Mouse (Mus musculus) lung, postnatal 0 days (tissue): Measurements from ENCODE around the gene Olfr453. TPM values are rescaled to one million over a fixed set of nuclear protein-coding genes. Genes with fewer than 3 reads are reported as not detected.

ENCODE experiments used
- ATAC-seq: fragments of 200-750 bp; cut with Nextera tagmentation; 2 replicates; pipeline ENCODE4 v1.8.0; 2017; ENCODE audit warnings: moderate library complexity
- DNase-seq: peaks from one replicate; pipeline ENCODE4 v3.0.0-alpha.2; 2016; ENCODE audit warnings: low spot score
- H3K27ac ChIP-seq: fragments of 300-500 bp; sonication (generic); 2 replicates; pipeline ENCODE4 v1.5.1; 2014; ENCODE audit warnings: antibody characterized with exemption, mild to moderate bottlenecking, low read length, mixed read lengths
- H3K27me3 ChIP-seq: fragments of 300-500 bp; sonication (generic); replicated peaks from 2 replicates; pipeline ENCODE4 v1.6.1; 2014; ENCODE audit warnings: low read length, mixed read lengths; ENCODE audit not compliant: insufficient read depth
- H3K36me3 ChIP-seq: fragments of 300-500 bp; sonication (generic); 2 replicates; pipeline ENCODE4 v1.6.1; 2014; ENCODE audit warnings: low read length, mixed read lengths; ENCODE audit not compliant: insufficient read depth
- H3K4me1 ChIP-seq: fragments of 300-500 bp; sonication (generic); 2 replicates; pipeline ENCODE4 v1.6.1; 2014; ENCODE audit warnings: antibody characterized with exemption, low read depth, low read length, mixed read lengths; ENCODE audit not compliant: insufficient read depth
- H3K4me2 ChIP-seq: fragments of 300-500 bp; sonication (generic); replicated peaks from 2 replicates; pipeline ENCODE4 v1.6.1; 2014; ENCODE audit warnings: low read depth, mild to moderate bottlenecking, low read length, moderate library complexity, mixed read lengths
- H3K4me3 ChIP-seq: fragments of 300-500 bp; sonication (generic); 2 replicates; pipeline ENCODE4 v1.5.1; 2014; ENCODE audit warnings: low read depth, low read length
- H3K9ac ChIP-seq: fragments of 300-500 bp; sonication (generic); replicated peaks from 2 replicates; pipeline ENCODE4 v1.6.1; 2014; ENCODE audit warnings: low read depth, mild to moderate bottlenecking
- H3K9me3 ChIP-seq: fragments of 300-500 bp; sonication (generic); 2 replicates; pipeline ENCODE4 v1.6.1; 2016; ENCODE audit warnings: low read length, mixed read lengths
- CTCF ChIP-seq: IDR thresholded peaks from 2 replicates; pipeline ENCODE4 v1.5.1; 2016; ENCODE audit warnings: antibody characterized with exemption, mild to moderate bottlenecking
- EP300 ChIP-seq: IDR thresholded peaks from 2 replicates; pipeline ENCODE4 v1.6.1; 2016; ENCODE audit warnings: antibody characterized with exemption, mild to moderate bottlenecking, control low read depth
- WGBS: fragments of 180-500 bp; shearing (Covaris S2); extraction: QIAGEN DNeasy Blood & Tissue Kit; methylation state at CpG from one replicate; pipeline ENCODE4 v1.1.7; 2014; 5-methylcytosine and 5-hydroxymethylcytosine counted together
- polyA plus RNA-seq: library from polyadenylated mRNA; unstranded; fragments of >200 nt; fragmentation: Nextera tagmentation; extraction: Ambion mirVana; gene quantifications from 2 replicates; pipeline ENCODE4 v1.2.1, GENCODE M21; 2015

The Olfr453 gene
- polyA plus RNA-seq, 1 experiment from 2014 or later, result not detected

- no peak overlapping the region for H3K4me3 ChIP-seq
- H3K4me2 ChIP-seq, result no peak overlapping the region
- TF ChIP-seq EP300 (no peak), CTCF (no peak)
- 67% methylated on average over 9 of the region's 9 CpGs for WGBS
- DNase-seq, result no peak
- H3K27ac ChIP-seq, result no peak overlapping the region
- no peaks in the 10 kb centered on the region for H3K27me3 ChIP-seq
- no peaks in the 10 kb centered on the region for H3K36me3 ChIP-seq
- H3K9me3 ChIP-seq, result no peaks in the 10 kb centered on the region
- ATAC-seq, result no peak
- H3K4me1 ChIP-seq, result no peaks in the 10 kb centered on the region
- no peak overlapping the region for H3K9ac ChIP-seq
Measured at GRCm38 (mm10) chr6:42790949-42791556, 51.9 kb downstream of the Olfr453 start.

DNA sequence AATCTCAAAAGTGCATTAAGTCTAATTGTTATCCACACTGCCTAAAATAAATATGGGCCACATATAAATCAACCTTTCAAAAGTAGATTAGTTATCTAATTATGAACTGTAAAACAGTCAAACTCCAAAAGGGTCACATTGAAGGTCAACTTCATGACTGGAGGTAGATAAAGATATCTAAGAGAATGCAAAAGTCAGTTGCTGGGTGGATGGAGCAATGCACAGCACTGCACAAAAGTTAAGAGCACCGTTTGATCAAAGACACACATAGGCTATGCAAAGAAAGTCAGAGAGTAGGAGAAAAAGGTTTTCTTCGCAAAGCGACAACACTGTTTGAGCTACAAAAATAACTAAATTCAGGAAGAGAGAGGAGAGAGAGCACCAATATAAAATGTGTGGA, 55.8 kb downstream of the Olfr453 start:
- no peaks in the 10 kb centered on the region for H3K9me3 ChIP-seq
- TF ChIP-seq CTCF (no peak), EP300 (no peak)
- no peaks in the 10 kb centered on the region for H3K4me1 ChIP-seq
- 74% methylated on average over 3 of the region's 3 CpGs for WGBS
- DNase-seq, result no peak
- H3K4me3 ChIP-seq, result no peak overlapping the region
- no peaks in the 10 kb centered on the region for H3K36me3 ChIP-seq
- ATAC-seq, result no peak
- no peaks in the 10 kb centered on the region for H3K27me3 ChIP-seq
- no peak overlapping the region for H3K4me2 ChIP-seq
- H3K27ac ChIP-seq, result no peak overlapping the region
- no peak overlapping the region for H3K9ac ChIP-seq

Other genes with a start within 250 kb of the Olfr453 start
- 0.04 and 0.13 TPM in 2 replicates for gene Olfr455, start 191.8 kb upstream of the Olfr453 start, polyA plus RNA-seq
- 0.05 TPM in 1 of 2 replicates, not detected in the other for gene Tcaf3, start 141.7 kb upstream of the Olfr453 start, polyA plus RNA-seq
- gene Tcaf2, start 94.1 kb upstream of the Olfr453 start, polyA plus RNA-seq, result 2.7 TPM in 2 replicates
- gene Tcaf1, start 29.3 kb upstream of the Olfr453 start, polyA plus RNA-seq, result 36.9 and 41.2 TPM in 2 replicates
- not detected in 2 replicates for gene Olfr38, start 17.0 kb downstream of the Olfr453 start, polyA plus RNA-seq
- gene Olfr452, start 45.7 kb downstream of the Olfr453 start, polyA plus RNA-seq, result not detected in 2 replicates
- not detected in 2 replicates for gene Olfr450, start 72.6 kb downstream of the Olfr453 start, polyA plus RNA-seq
- gene Olfr449, start 95.0 kb downstream of the Olfr453 start, polyA plus RNA-seq, result not detected in 2 replicates
- not detected in 2 replicates for gene Olfr448, start 151.1 kb downstream of the Olfr453 start, polyA plus RNA-seq
- not detected in 2 replicates for gene Olfr447, start 169.5 kb downstream of the Olfr453 start, polyA plus RNA-seq
- not detected in 2 replicates for gene Olfr446, start 182.0 kb downstream of the Olfr453 start, polyA plus RNA-seq
- not detected in 2 replicates for gene Olfr444, start 209.7 kb downstream of the Olfr453 start, polyA plus RNA-seq